18 mouse cellular contexts compared by ENCODE assay signal in genomic region chr11:111016206-111016605, GRCm38 (mm10). TPM values are rescaled to one million over a fixed set of nuclear protein-coding genes. Genes with fewer than 3 reads are reported as not detected.
"Had no signal": no experiment of that assay in that cellular context is flagged by ENCODE, and none has a peak within 500 bp of the region (broad histone marks: within the 10 kb centered on the region; RNA-seq: fewer than 3 reads in every experiment).

No protein-coding gene starts in this region.

- H3K9me3 ChIP-seq: neural tube, embryonic 15.5 days; stomach, embryonic 15.5 days had no signal

- H3K4me1 ChIP-seq: neural tube, embryonic 15.5 days; stomach, embryonic 15.5 days had no signal

- H3K27ac ChIP-seq: neural tube, embryonic 15.5 days; stomach, embryonic 15.5 days; stomach, postnatal 0 days had no signal

- H3K4me3 ChIP-seq: neural tube, embryonic 15.5 days; stomach, embryonic 15.5 days had no signal

- H3K9ac ChIP-seq: neural tube, embryonic 15.5 days; stomach, embryonic 15.5 days had no signal

- H3K4me2 ChIP-seq: neural tube, embryonic 15.5 days; stomach, embryonic 15.5 days had no signal

- H3K27me3 ChIP-seq: neural tube, embryonic 15.5 days; stomach, embryonic 15.5 days had no signal

- H3K36me3 ChIP-seq: neural tube, embryonic 15.5 days; stomach, embryonic 15.5 days had no signal

- DNase-seq: retina, postnatal 1 day; right cerebral cortex, adult 18-20 months; right cerebral cortex, postnatal 14 days; right cerebral cortex, postnatal 25 days; right cerebral cortex, postnatal 4 days; spleen, adult 18-20 months; thymus, adult 18-20 months; thymus, adult 2 months; thymus, postnatal 14 days; thymus, postnatal 25 days; thymus, postnatal 36 days; thymus, postnatal 4 days had no signal

RNA-seq across cellular contexts. Expression of gene Kcnj16, which starts 48.4 kb away (rescaled TPM):
- polyA plus RNA-seq: stomach, embryonic 14.5 days; testis, adult 2 months; urinary bladder, adult 2 months had no signal
